Mouse (Mus musculus) embryonic facial prominence, embryonic 14.5 days (tissue): ENCODE results near the gene Tlcd2. TPM values are rescaled to one million over a fixed set of nuclear protein-coding genes. Genes with fewer than 3 reads are reported as not detected.

Experiments used
- ATAC-seq: fragments of 200-750 bp; cut with Nextera tagmentation; 2 replicates; pipeline ENCODE4 v1.8.0; 2017; ENCODE audit warnings: low read depth, moderate number of reproducible peaks, moderate TSS enrichment
- DNase-seq: peaks from one replicate; pipeline ENCODE4 v3.0.0-alpha.2; 2015; ENCODE audit warnings: low spot score
- H3K27ac ChIP-seq: fragments of 300-500 bp; sonication (generic); replicated peaks from 2 replicates; pipeline ENCODE4 v1.5.1; 2014; ENCODE audit warnings: low read depth, mild to moderate bottlenecking, low read length, moderate library complexity
- H3K27me3 ChIP-seq: fragments of 300-500 bp; sonication (generic); replicated peaks from 2 replicates; pipeline ENCODE4 v1.6.1; 2014; ENCODE audit warnings: low read length; ENCODE audit not compliant: control insufficient read depth, insufficient read depth
- H3K36me3 ChIP-seq: fragments of 300-500 bp; sonication (generic); 2 replicates; pipeline ENCODE4 v1.6.1; 2014; ENCODE audit warnings: low read length, mixed read lengths; ENCODE audit not compliant: control insufficient read depth, insufficient read depth
- H3K4me1 ChIP-seq: fragments of 300-500 bp; sonication (generic); 2 replicates; pipeline ENCODE4 v1.6.1; 2014; ENCODE audit warnings: antibody characterized with exemption, low read length; ENCODE audit not compliant: control insufficient read depth, insufficient read depth
- H3K4me2 ChIP-seq: fragments of 300-500 bp; sonication (generic); 2 replicates; pipeline ENCODE4 v1.6.1; 2014; ENCODE audit warnings: low read depth, mild to moderate bottlenecking, low read length, moderate library complexity, mixed read lengths
- H3K4me3 ChIP-seq: fragments of 300-500 bp; sonication (generic); 2 replicates; pipeline ENCODE4 v1.5.1; 2014; ENCODE audit warnings: low read depth, mild to moderate bottlenecking, low read length
- H3K9ac ChIP-seq: fragments of 300-500 bp; sonication (generic); 2 replicates; pipeline ENCODE4 v1.6.1; 2014; ENCODE audit warnings: low read depth, mild to moderate bottlenecking, low read length, moderate library complexity, mixed read lengths
- H3K9me3 ChIP-seq: fragments of 300-500 bp; sonication (generic); 2 replicates; pipeline ENCODE4 v1.6.1; 2016; ENCODE audit warnings: low read length; ENCODE audit not compliant: control insufficient read depth
- WGBS: fragments of 180-500 bp; shearing (Covaris S2); extraction: QIAGEN DNeasy Blood & Tissue Kit; methylation state at CpG from one replicate; pipeline ENCODE4 v1.1.7; 2014; 5-methylcytosine and 5-hydroxymethylcytosine counted together
- polyA plus RNA-seq: library from polyadenylated mRNA; unstranded; fragments of >200 nt; fragmentation: Nextera tagmentation; extraction: Ambion mirVana; gene quantifications from 2 replicates; pipeline ENCODE4 v1.2.1, GENCODE M21; 2014

The Tlcd2 gene
- polyA plus RNA-seq, 1 experiment from 2014 or later, result 19.1 TPM

DNA sequence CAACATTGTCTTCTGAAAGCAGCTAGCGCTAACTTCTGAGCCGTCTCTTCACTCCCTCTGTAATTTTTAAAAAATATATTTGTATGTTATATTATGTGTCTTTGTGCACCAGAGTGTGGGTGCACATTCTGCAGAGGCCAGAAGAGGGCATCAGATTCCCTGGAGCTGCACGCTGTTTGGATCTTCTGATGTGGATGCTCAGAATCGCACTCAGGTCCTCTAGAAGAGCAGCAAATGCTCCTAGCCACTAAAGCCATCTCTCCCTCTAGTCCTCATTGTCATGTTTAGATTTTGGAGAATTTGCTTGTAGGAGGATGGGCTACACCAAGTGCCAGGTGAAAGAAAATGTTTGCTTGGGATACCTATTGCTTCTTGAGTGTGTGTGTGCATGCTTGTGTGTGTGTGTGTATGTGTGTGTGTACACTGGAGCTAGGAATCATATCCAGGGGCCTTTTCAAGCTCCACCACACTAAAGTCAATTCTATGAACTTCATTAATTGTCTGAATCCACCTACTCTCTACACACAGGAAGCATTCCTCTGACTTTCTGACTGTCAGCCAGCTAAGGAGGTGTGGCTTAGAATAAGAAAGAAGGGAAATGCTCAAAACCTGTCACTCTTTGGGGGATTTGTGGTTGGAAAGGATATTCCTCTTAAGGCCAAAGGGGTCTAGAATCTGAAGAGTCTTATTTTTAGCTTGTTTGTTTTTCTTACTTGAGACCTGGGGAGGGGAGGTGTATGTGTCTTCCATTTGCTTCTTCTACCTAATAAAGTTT lies 5.4 kb downstream of the Tlcd2 start:
- no peak overlapping the region for H3K9ac ChIP-seq

GRCm38 (mm10) chr11:75467512-75468215 lies 6.1 kb downstream of the Tlcd2 start:
- WGBS, result 15% methylated on average over 19 of the region's 19 CpGs
- ATAC-seq, result peak; percentile 89
- peak overlapping the region; percentile 75 for H3K9ac ChIP-seq
- peaks cover 13% of the 10 kb centered on the region; the same call in 1 of the 2 replicates for H3K4me1 ChIP-seq
- H3K27me3 ChIP-seq, result no peaks in the 10 kb centered on the region
- peak; percentile 85 for DNase-seq
- H3K27ac ChIP-seq, result peak overlapping the region; percentile 76
- peak overlapping the region; percentile 89 for H3K4me2 ChIP-seq
- H3K36me3 ChIP-seq, result peaks cover 14% of the 10 kb centered on the region
- H3K9me3 ChIP-seq, result no peaks in the 10 kb centered on the region
- peak overlapping the region; percentile 43 for H3K4me3 ChIP-seq

More for the DNA sequence above, 5.4 kb downstream of the Tlcd2 start:
- DNase-seq, result no peak
- H3K4me2 ChIP-seq, result no peak overlapping the region
- H3K27me3 ChIP-seq, result no peaks in the 10 kb centered on the region
- no peak overlapping the region for H3K27ac ChIP-seq
- peaks cover 14% of the 10 kb centered on the region for H3K36me3 ChIP-seq
- WGBS, result 97% methylated on average over 4 of the region's 4 CpGs
- no peak for ATAC-seq
- H3K4me3 ChIP-seq, result no peak overlapping the region
- H3K9me3 ChIP-seq, result no peaks in the 10 kb centered on the region
- H3K4me1 ChIP-seq, result peaks cover 21% of the 10 kb centered on the region

DNA sequence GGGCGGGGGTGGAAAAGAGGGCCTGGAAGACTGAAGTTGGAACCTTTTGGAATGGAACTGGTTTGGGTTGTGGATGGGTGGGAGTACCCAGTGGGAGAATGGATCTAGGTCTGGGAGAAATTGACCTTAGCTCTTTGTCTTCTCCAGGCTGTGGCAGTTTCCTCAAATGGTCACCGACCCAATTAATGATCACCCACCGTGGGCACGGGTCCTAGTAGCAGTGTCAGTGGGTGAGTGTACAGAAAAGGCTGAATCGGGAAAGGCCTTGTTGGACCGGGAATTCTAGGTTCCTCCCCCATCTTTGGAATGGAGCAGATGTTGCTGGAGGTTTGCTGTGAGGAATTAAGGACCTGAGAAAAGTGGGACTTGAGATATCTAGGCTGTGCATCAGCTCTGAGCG lies 6.9 kb downstream of the Tlcd2 start:
- Histone ChIP-seq H3K9me3 (no peaks in the 10 kb centered on the region), H3K4me3 (peak overlapping the region; percentile 43), H3K27me3 (no peaks in the 10 kb centered on the region), H3K27ac (peak overlapping the region; percentile 76), H3K4me2 (peak overlapping the region; percentile 89), H3K36me3 (peaks cover 14% of the 10 kb centered on the region), H3K4me1 (peaks cover 8% of the 10 kb centered on the region; the same call in 1 of the 2 replicates), H3K9ac (peak overlapping the region; percentile 75)
- 59% methylated on average over 7 of the region's 7 CpGs for WGBS
- no peak for ATAC-seq
- no peak for DNase-seq

DNA sequence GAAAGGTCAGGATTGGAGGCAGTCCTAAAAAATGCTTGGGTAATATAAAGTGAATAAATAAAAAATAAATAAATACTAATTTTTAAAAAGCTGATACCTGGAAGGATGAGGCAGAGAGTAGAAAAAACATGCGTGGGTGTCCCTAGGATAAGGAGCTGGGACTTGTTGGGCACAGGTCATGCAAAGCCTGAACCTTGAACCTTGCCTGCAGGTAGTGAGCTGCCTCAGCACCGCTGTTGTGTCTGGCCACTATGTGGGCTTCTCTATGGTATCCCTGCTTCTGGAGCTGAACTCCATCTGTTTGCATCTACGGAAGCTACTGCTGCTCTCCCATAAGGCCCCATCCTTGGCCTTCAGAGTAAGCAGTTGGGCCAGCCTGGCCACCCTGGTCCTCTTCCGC lies 7.7 kb downstream of the Tlcd2 start:
- WGBS, result 97% methylated on average over 4 of the region's 4 CpGs
- Histone ChIP-seq H3K36me3 (peaks cover 14% of the 10 kb centered on the region), H3K4me1 (peaks cover 4% of the 10 kb centered on the region; the same call in 1 of the 2 replicates), H3K9ac (no peak overlapping the region), H3K9me3 (no peaks in the 10 kb centered on the region), H3K27me3 (no peaks in the 10 kb centered on the region), H3K27ac (no peak overlapping the region), H3K4me2 (no peak overlapping the region), H3K4me3 (no peak overlapping the region)
- DNase-seq, result no peak
- no peak for ATAC-seq

GRCm38 (mm10) chr11:75470675-75471074 lies 9.2 kb downstream of the Tlcd2 start:
- 76% methylated on average over 3 of the region's 3 CpGs for WGBS
- H3K4me1 ChIP-seq, result peaks cover 4% of the 10 kb centered on the region; the same call in 1 of the 2 replicates
- H3K36me3 ChIP-seq, result peaks cover 7% of the 10 kb centered on the region
- no peak overlapping the region for H3K4me2 ChIP-seq
- H3K9ac ChIP-seq, result no peak overlapping the region
- no peak overlapping the region for H3K27ac ChIP-seq
- ATAC-seq (no peak), DNase-seq (no peak)
- no peaks in the 10 kb centered on the region for H3K27me3 ChIP-seq
- no peaks in the 10 kb centered on the region for H3K9me3 ChIP-seq
- no peak overlapping the region for H3K4me3 ChIP-seq

DNA sequence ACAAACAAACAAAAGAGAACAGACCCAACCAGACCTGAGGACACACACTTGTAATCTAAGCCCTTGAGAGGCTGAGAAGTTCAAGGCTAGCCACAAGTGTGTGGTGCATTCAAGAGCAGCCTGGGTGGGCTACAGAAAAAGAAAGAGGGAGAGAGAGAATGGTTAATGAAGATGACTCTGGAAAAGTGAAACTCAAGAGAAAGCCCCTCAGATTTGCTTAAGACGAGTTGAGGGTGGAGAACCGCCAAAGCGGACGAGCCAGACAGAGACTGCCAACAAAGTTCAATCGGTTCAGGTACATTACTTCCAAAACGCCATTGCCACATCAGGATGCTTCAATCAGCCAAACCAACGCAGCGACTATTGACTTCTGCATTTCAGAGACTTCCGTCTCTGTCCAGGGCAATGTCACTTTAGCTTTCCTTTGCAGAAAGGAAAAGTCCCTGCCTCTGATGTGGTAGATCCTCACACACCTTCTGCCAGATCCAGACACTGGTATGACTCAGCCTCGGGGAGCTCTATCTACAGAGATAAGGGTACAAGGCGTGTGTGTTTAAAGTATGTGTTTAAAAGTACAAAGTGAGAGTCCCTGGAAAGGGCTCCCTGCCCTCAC lies 11.1 kb downstream of the Tlcd2 start:
- no peak for ATAC-seq
- no peaks in the 10 kb centered on the region for H3K36me3 ChIP-seq
- H3K4me3 ChIP-seq, result no peak overlapping the region
- no peak overlapping the region for H3K4me2 ChIP-seq
- WGBS, result 84% methylated on average over 11 of the region's 11 CpGs
- H3K27ac ChIP-seq, result no peak overlapping the region
- no peak overlapping the region for H3K9ac ChIP-seq
- no peaks in the 10 kb centered on the region for H3K9me3 ChIP-seq
- no peaks in the 10 kb centered on the region for H3K27me3 ChIP-seq
- no peak for DNase-seq
- peaks cover 2% of the 10 kb centered on the region; the same call in 1 of the 2 replicates for H3K4me1 ChIP-seq

DNA sequence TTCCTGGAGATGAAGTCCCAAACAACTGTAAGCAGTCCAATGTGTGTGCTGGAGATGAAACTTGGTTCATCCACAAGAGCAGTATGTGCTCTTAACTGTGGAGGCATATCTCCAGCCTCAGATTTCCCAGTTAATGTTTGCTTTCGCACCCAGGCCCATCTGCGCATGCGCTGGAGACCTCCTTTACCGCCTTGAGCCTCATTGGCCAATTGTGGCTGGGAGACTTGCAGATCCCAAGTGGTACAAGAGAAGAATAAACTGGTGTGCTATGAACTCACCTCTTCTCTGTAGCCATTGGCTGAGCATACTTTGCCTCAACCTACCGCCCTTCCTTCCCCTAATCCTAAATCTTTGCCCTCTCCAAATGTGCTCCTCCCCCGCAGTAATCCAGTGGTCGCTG lies 11.9 kb downstream of the Tlcd2 start:
- no peak for DNase-seq
- WGBS, result 71% methylated on average over 7 of the region's 7 CpGs
- H3K4me3 ChIP-seq, result no peak overlapping the region
- H3K4me2 ChIP-seq, result no peak overlapping the region
- no peaks in the 10 kb centered on the region for H3K36me3 ChIP-seq
- H3K27me3 ChIP-seq, result no peaks in the 10 kb centered on the region
- H3K27ac ChIP-seq, result no peak overlapping the region
- no peak overlapping the region for H3K9ac ChIP-seq
- ATAC-seq, result no peak
- H3K4me1 ChIP-seq, result no peaks in the 10 kb centered on the region
- no peaks in the 10 kb centered on the region for H3K9me3 ChIP-seq

DNA sequence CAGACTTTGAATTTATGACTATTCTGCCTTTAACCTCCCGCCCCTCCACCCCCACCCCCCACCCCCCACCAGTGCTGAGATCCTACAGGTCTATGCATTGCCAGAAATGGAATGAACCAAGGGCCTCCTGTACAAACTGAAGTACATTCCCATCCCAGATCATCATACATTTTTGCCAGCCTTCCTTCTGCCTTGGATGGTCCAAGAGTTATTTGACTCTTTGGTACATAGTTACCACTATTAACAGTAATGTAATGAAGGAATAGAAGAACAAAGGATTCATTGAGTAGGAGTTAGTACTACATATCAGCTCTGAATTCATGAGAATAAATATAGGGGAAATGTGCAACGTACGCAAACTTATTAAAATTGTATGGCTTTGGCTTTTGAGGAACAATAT lies 24.7 kb downstream of the Tlcd2 start:
- WGBS, result 28% methylated on average over 3 of the region's 3 CpGs
- ATAC-seq, result no peak

More for the DNA sequence above, 24.7 kb downstream of the Tlcd2 start:
- H3K9ac ChIP-seq, result no peak overlapping the region
- peak overlapping the region; percentile 95 for H3K4me3 ChIP-seq
- peak overlapping the region; percentile 45 for H3K4me2 ChIP-seq
- no peak overlapping the region; the same call in 1 of the 2 replicates for H3K27ac ChIP-seq
- DNase-seq, result no peak
- peaks cover 25% of the 10 kb centered on the region for H3K36me3 ChIP-seq
- H3K4me1 ChIP-seq, result peaks cover 7% of the 10 kb centered on the region
- no peaks in the 10 kb centered on the region for H3K9me3 ChIP-seq
- no peaks in the 10 kb centered on the region for H3K27me3 ChIP-seq
